Comparison of ENCODE assay signal across 18 mouse cellular contexts in genomic region chr6:127910638-127911037, GRCm38 (mm10).
"Had no signal": no experiment of that assay in that cellular context is flagged by ENCODE, and none has a peak within 500 bp of the region (broad histone marks: within the 10 kb centered on the region; RNA-seq: fewer than 3 reads in every experiment).

No protein-coding gene starts in this region.

- H3K9me3 ChIP-seq: midbrain, embryonic 10.5 days; midbrain, embryonic 13.5 days; midbrain, embryonic 15.5 days; neural tube, embryonic 13.5 days; neural tube, embryonic 15.5 days had no signal

- ATAC-seq: midbrain, embryonic 13.5 days; midbrain, embryonic 15.5 days had no signal

- H3K27me3 ChIP-seq: midbrain, embryonic 13.5 days; midbrain, embryonic 15.5 days; neural tube, embryonic 13.5 days; neural tube, embryonic 15.5 days had no signal

- DNase-seq: lung, adult 18-20 months; lung, embryonic 14.5 days; lung, postnatal 10 days; lung, postnatal 4 days; retina, postnatal 1 day; right cerebral cortex, adult 18-20 months; right cerebral cortex, postnatal 25 days; right cerebral cortex, postnatal 4 days; spleen, adult 18-20 months; thymus, adult 18-20 months; thymus, postnatal 14 days; thymus, postnatal 36 days had no signal

- H3K27ac ChIP-seq: midbrain, embryonic 10.5 days; midbrain, embryonic 13.5 days; midbrain, embryonic 15.5 days; neural tube, embryonic 13.5 days; neural tube, embryonic 15.5 days had no signal

- H3K9ac ChIP-seq: lung, embryonic 14.5 days; midbrain, embryonic 13.5 days; midbrain, embryonic 15.5 days; neural tube, embryonic 13.5 days; neural tube, embryonic 15.5 days had no signal

- H3K4me2 ChIP-seq: lung, embryonic 14.5 days; midbrain, embryonic 13.5 days; midbrain, embryonic 15.5 days; neural tube, embryonic 13.5 days; neural tube, embryonic 15.5 days had no signal

- H3K36me3 ChIP-seq: midbrain, embryonic 15.5 days; neural tube, embryonic 15.5 days had no signal

- H3K4me1 ChIP-seq: midbrain, embryonic 10.5 days; midbrain, embryonic 13.5 days; midbrain, embryonic 15.5 days; neural tube, embryonic 13.5 days; neural tube, embryonic 15.5 days had no signal

- H3K4me3 ChIP-seq: midbrain, embryonic 10.5 days; midbrain, embryonic 13.5 days; midbrain, embryonic 15.5 days; myocyte; neural tube, embryonic 13.5 days; neural tube, embryonic 15.5 days had no signal
